Mouse (Mus musculus) lung, postnatal 10 days (tissue): ENCODE data around the gene Rpa2.
A peak's percentile ranks its signal among the peaks of the same experiment; 100 is the strongest.
"Not testable (repeated sequence)": the region's sequence is repeated elsewhere in the genome, so short reads cannot be mapped to it uniquely, and the experiment has no call there.

Source experiments
- DNase-seq: peaks from one replicate; pipeline ENCODE4 v3.0.0; 2021

The Rpa2 gene

DNA sequence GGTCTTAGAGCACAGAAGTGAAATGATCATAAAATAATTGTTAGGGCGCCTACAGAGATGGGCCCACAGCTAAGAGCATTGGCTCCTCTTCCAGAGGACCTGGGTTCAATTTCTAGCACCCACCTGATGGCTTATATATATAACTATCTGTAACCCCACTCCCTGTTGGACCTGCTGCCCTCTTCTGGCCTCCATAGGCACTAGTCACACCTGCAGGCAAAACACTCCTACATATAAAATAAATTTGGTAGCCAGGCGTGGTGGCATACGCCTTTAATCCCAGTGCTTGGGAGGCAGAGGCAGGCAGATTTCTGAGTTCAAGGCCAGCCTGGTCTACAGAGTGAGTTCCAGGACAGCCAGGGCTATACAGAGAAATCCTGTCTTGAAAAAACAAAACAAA is 5.0 kb upstream of the Rpa2 start:
- DNase-seq, result not testable (repeated sequence)

DNA sequence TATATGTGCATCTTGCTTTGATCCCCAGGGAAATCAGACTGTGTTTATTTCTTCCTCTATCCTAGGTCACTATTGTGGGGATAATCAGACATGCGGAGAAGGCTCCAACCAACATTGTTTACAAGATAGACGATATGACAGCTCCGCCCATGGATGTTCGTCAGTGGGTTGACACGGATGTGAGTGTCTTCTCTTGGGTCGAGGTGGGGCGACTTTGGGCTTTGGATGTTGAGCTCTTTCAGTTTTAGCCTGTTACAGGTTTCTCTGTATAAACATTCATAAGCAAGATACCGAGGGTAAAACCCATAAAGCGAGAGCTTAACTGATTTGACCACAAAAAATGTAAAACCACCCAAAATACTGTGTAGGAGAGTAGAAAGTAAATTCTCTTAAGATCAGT is 3.6 kb downstream of the Rpa2 start:
- no peak for DNase-seq

DNA sequence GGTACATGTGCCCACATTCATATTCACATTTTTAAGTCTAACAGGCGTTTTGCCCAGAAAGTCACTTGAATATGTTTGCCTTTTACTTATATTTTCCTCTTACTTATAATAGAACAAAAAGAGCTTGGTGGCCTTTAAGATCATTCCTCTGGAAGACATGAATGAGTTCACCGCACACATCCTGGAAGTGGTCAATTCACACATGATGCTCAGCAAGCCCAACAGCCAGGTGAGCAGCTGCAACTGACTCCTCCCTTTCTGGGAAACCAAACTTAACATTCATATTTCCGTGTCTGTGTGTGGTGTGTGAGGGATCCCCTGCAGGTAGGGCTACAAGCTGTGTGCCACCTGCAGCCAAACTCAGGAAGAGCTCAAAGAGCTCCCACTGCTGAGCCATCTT is 6.8 kb downstream of the Rpa2 start:
- no peak for DNase-seq

DNA sequence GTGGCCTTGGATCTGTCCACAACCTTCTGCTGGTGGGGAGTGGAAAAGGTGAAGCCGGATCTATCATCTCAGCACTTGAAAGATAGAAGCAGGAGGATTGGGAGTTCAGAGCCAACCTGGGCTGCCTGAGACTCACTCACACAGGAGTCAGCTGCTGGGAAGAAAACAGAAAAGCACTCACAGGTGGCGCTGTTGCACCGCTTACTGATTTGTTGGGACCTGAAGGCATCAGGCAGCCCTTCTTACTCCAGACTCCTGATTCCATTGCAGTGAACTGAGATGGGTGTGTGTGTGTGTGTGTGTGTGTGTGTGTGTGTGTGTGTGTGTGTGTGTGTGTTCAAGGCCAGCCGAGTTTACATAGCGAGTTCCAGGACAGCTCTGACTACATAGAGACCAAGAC is 8.6 kb downstream of the Rpa2 start:
- peak; percentile 80 for DNase-seq

DNA sequence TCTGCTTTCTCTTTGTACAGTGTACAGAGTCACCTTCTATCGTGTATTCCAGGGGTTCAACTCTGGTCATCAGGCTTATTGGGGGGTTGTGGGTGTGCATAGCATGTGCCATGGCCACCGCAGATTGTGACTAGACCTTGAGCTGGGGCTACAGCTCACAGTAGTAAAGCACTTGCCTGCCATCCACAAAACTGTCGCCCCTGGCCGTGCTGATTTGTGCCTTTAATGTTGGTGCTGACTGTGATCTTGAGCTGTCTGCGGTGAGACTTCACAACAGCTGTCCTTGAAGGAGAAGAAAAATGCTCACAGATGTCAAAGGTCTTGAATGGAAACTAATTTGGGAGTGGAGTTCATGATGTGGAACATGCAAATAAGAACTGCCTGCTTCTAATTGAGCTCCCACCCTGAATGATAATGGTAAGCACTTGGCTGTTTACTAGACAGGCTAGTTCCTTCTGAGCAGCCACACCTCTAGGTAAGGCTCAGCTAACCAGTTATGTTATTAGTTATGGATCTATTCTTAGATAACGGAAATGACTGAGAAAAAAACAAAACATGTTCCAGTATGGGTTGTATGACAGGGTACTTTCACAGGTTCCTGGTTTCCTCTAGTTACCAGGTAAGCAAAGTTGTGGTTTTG is 10.6 kb downstream of the Rpa2 start:
- DNase-seq, result no peak

DNA sequence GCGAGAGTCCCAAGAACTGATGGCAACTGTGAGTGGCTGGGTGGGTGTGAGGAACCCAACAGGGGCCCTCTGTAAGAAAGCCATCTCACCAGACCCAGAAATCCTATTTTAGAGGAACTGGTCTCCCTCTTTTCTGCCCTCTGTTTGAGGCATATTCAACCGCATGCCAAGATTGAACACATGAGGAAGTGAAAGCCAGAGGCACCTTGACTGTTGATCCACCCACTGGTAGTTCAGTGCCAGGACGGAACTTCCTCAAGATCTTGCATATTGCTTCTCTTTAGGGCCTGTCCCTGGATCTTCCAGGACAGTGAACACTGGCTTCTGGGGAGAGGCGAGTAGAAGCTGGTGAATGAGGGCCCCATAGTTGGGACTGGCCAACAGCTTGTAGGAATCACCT is 12.2 kb downstream of the Rpa2 start:
- DNase-seq, result no peak

DNA sequence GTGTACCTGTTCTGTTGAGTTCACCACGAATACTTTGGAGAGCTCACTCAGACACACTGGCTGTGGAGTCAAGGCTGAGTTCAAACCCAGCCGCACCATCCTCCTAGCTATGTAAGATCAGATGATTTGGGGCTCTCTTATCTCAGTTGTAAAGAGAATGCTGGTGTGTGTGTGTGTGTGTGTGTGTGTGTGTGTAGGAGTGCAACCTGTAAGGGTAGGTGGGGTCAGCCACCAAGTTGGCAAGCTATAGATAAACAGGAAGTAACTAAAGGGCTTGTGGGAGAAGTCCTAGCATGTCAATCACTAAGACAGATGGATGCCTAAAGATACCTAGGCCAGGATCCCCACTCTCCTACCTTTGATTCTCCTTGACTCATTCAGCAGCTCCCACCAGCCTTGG is 15.6 kb downstream of the Rpa2 start:
- DNase-seq, result no peak

DNA sequence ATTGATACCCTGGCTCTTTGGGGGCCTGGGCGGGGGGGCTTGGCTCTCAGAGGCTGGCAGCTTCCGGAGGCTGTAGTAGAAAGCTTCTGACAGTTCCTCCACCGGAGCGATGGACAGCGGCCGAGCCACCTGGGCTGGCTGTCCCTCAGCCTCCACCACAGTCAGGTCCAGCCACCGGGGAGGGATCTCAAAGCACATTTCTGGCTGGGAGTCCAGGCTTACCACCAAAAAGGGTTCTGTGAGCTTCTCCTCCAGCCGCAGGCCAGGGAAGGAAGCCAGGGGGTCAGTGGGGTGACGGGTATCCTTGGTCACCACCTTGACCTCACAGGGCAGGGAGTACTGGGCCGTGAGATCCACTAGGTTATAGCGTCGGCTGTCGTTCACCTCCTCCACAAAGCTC is 17.1 kb downstream of the Rpa2 start:
- no peak for DNase-seq

DNA sequence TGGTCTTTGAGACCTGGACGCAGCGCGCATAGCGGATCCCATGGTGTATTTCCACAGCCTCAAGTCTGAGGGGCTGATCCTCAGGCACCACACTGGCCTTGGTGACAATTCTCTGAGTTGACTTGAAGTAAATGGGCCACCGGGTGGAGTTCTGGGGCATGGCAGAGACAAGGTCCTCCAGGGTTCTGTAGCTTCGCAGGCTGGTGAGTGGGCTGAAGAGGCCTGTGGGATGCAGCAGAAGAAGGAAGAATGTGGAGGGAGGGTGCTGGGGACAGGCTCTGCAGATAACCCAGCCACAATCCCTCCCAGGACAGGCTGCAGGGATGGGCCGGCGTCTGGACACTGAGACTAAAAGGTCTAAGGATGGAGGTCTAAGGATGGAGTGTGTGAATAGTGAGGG is 21.6 kb downstream of the Rpa2 start:
- DNase-seq, result no peak

DNA sequence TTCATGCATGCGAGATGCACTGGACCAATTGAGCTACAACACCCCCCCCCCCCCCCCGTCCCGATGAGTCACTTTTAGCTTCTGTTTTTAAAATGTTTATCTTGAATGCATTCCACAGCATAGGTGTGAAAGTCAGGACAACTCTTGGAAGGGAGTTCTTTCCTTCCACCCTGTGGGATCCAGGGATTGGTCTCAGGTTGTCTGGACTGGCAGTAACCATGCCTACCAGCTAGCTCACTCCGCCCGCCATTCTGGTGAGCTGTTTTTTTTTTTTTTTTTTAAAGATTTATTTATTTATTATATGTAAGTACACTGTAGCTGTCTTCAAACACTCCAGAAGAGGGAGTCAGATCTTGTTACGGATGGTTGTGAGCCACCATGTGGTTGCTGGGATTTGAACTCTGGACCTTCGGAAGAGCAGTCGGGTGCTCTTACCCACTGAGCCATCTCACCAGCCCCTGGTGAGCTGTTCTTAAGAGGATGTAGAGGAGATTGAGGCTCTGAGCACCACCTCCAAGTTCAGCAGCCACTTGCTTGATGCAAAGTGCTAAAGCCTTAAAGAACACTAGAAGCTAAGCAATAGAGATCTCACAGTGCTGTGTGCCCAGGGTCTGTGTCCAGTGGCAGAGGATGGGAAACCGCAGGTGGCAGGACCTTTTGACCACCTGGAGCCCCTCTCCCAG is 25.3 kb downstream of the Rpa2 start:
- DNase-seq, result not testable (repeated sequence)

DNA sequence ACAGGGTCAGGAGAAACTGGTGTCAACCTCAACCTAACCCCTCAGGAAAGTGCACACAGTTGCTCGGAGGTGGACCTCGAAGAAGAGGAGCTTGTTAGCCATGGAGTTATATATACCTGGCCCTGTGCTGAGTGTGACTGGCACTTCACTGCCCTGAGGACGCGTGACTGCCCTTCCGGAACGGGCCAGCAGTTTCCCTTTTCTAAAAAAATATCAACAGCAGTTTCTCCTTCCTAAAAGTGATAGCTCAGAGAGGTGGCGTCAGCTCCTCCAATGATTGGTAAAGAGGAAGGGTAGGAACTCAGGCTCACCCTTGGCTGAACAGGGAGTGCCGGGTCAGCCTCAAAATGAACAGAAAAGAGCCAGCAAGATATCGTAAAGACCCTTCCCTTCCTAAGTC is 25.9 kb downstream of the Rpa2 start:
- DNase-seq, result no peak

DNA sequence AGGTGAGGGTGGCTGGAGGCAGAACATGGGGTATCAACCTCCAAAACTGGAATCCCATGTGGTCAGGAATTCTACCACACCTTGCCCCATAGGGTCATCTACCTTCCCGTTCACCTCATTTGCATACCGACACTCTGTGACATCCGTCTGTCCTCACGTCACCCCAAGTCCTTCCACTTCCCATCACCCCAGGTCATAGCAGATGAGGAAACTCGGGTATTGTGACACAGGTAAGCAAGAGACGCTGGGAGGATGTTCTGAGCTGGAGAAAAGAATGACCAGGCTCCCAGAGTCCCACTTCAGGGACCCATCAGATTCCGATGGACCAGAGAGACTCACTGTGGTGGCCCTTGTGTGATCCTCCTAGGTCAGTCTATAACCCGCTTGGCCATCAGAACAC is 26.6 kb downstream of the Rpa2 start:
- DNase-seq, result no peak

DNA sequence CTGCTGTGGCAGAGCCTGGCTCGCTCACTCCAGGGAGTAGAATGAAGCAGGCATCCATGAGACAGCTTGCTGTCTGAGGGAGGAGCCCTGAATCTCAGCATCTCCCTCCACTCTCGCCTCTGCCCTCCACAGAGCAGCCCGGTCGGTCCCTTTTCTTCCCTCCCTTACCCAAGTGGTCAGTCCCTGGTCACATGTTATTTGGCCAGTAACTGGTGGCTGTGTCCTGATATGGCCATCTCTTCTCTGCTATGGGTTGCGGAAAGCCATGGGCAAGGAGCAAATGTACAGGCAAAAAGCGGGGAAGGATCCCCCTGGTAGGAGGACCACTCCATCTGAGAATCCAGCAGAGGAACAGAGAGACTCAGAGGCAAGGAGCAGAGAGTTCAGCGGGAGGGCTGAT is 27.0 kb downstream of the Rpa2 start:
- DNase-seq, result no peak

DNA sequence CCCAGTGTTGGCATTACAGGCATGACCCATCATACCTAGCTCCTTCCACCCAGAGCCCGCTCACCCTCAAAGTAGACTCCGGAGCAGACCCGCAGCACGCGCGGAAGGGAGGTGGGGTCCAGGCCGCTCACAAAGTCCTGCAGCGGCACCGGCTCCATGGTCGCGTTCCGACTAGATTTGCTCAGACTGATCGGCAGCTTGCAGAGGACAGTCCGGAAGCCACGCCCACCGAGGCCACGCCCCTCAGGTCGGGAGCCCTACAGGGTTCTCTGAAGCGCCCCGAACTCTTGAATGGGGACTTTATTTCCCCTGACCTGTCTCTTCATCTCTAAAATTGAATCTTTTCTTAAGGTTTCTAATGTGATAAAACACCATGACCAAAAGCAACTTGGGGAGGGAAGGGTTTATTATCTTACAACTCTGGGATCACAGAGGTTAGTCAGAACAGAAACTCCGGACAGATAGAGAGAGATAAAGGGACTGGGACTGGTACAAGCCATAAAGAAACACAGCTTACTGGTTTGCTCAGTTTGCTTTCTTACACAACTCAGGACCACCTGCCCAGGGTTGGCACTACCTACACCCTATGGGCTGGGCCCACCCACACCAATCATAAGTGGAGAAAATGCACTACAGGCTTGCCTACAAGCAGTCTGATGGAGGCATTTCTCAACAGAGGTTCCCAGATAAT is 28.2 kb downstream of the Rpa2 start, which contains the start of gene Themis2:
Gene Themis2, minus strand, starts transcription at position 192 of the 691 bp plus-strand sequence.
- DNase-seq, result peak; percentile 87

DNA sequence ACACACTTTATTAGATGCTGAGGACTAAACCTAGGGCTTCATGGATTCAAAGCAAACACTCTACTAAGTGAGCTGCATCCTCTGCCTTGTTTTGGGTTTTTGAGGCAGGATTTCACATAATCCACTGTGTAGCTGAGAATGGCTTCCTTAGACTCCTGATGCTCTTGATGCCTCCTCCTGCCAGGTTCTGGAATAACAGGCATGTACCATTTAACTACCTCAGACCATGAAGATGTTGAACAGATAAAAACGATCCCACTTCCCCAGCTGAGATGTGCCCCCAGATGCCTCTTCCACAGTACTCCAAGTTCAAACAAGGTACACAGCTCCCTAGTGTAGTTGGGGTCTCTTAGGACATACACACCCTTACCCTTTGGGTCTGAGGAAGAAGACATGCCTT is 29.3 kb downstream of the Rpa2 start:
- no peak for DNase-seq

DNA sequence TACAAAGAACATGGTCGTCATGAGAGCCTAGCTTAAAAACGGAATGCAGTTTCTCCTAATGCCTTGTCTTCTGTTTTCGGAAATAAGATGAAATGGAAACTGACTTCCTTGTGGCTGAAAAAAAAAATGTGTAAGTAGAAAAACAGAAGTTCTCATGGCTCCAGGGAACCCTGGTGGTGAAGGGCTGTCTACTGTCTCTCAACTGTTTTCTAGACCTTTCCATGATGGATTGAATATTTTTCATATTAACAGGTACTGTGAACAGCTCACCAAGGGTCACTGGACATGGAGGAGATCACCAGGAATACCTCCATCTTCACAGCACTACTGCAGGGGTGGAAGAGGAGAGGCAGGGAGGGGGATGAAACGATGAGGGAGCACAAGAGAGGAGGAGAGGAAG is 29.9 kb downstream of the Rpa2 start:
- no peak for DNase-seq

DNA sequence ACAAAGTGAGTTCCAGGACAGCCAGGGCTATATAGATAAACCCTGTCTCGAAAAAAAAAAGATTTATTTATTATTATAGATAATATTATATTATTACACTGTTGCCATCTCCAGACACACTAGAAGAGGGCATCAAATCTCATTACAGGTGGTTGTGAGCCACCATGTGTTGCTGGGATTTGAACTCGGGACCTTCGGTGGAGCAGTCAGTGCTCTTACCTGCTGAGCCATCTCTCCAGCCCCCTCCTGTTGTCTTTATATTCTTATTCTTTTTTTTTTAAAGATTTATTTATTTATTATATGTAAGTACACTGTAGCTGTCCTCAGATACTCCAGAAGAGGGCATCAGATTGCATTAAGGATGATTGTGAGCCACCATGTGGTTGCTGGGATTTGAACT is 30.5 kb downstream of the Rpa2 start:
- DNase-seq, result not testable (repeated sequence)

DNA sequence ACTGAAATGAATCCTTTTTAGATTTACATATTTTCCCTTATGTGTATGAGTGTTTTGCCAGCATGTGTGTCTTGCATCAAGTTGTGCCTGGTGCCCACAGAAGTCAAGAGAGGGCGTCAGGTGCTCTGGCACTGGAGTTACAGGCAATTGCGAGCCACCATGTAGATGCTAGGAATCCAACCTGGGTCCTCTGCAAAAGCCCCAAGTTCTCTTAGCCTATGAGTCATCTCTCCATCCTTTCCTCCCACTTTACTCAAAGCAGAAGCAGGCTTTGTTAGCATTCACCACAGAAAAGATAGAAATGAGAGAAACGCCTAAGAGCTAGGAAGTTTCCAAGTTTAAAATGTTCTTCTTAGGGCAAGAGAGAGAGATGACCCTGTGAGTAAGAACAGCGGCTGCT is 31.7 kb downstream of the Rpa2 start:
- no peak for DNase-seq

DNA sequence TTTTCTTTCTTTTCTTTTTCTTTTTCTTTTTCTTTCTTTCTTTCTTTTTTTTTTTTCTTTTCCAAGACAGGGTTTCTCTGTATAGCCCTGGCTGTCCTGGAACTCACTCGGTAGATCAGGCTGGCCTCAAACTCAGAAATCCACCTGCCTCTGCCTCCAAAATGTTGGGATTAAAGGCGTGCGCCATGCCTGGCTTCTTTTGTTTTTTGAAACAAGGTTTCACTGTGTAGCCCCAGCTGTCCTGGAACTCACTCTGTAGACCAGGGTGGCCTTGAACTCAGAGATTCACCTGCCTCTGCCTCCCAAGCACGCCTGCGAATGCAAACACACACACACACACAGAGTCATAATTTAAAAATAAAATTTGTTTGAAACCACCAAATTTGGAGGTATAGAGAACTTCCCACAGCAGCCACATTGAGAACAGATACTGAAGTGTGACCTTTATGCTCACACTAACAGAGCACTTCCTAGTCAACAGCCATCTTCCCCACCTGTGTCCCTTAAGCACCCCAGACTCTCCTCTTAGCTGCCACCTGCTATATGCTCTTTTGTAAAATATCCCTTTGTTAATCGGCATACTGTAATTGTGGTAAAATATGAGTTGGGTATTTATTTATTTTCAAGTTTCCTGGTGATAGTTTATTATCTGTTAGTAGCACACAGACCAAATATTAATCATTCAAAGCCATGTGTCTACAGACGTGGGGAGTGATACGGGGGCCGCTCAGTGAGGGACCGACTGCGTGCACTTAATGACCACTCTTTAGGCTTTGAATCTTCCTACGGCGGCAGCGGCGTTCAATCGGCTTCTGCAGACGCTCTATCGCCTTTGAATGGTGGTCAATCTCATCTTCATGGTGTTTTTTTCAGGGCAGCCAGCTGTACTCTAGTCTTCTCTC is 33.3 kb downstream of the Rpa2 start:
- no peak for DNase-seq

DNA sequence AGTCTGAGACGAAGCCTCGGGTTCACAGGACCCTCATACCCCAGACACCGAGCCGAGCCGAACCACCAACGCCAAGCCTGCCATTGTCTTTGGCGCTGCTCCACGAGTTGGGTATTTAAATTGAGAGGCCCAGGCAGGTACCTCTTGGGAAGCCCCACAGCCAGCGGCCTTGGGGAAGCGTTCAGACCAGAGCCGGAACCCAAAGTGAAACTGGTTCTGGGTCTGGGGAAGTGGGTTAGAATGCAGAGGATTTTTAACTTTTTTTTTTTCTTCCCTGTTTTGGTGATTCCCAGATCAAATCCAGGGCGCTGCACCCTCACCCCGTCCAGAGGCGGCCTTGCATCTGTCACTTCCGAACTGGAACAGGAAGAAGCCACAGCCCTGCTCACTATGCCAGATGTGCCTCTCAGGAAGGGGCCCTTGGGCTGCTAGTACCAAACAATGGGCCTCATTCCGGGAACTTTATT is 34.1 kb downstream of the Rpa2 start:
- peak; percentile 29 for DNase-seq

DNA sequence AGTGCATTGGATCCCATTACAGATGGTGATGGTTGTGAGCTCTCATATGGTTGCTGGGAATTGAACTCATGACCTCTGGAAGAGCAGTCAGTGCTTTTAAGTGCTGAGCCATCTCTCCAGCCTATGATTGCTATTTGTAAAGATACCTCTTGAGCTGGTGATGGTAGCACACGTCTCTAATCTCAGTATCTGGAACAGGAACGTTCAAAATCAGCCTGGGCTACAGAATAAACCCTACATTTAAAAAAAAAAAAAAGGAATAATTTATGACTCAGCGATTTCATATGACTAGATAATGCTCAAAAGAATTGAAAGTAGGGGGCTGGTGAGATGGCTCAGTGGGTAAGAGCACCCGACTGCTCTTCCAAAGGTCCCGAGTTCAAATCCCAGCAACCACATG is 35.1 kb downstream of the Rpa2 start:
- DNase-seq, result no peak

DNA sequence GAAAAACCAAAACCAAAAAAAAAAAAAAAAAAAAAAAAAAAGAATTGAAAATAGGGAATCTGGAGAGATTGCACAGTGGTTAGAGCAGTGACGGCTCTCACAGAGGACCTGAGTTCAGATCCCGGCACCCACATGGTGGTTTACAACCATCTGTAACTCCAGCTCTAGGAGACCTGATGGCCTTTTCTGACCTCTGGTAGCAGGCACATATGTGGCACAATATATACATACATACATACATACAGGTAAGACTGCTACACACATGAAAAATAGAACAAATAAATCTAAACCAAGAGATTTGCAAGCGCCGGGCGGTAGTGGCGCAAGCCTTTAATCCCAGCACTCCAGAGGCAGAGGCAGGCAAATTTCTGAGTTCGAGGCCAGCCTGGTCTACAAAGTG is 35.7 kb downstream of the Rpa2 start:
- DNase-seq, result no peak

DNA sequence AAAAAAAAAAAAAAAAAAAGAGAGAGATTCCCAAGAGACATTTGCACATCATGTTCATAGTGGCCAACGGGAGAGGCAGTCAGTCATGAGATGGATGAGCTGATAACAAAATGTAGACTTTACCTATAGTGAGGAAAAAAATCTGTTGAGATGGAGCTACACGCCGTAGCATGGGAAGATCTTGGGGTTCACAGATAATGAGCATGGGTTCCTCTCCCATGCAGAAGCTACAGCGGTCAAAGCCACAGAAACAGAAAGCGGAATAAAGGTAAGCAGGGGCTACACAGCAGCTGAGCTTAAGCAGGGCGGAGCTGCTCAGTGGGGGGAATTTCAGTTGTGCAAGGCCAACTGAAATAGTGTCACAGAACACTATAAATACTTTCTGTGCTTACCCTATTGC is 36.2 kb downstream of the Rpa2 start:
- DNase-seq, result peak; percentile 10
